Mouse (Mus musculus): Measurements from ENCODE around the gene Dap. TPM values are rescaled to one million over a fixed set of nuclear protein-coding genes. Genes with fewer than 3 reads are reported as not detected.

Dap gene
- polyA plus RNA-seq, 1 experiment from 2014 or later: 54.2 TPM

DNA sequence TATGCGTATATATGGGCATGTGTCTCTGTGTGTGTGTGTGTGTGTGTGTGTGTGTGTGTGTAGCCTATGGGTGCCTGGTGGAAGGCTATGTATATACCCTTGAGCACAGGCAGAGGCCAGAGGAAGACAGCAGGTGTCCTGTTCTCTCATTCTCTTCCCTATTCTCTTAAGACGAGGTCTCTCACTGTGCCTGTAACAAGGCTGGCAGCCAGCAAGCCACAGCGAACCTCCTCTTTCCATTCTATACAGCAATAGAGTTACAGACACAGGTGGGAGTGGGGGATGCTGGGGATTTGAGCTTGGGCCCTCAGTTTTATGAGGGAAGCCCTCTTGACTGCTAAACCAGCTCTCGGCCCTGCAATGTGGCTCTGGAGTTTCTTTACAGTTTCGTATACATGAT, 55.9 kb downstream of the Dap start:
- no peaks in the 10 kb centered on the region for H3K27me3 ChIP-seq (ENCODE audit: control insufficient read depth, insufficient read depth, low read depth, low read length)
- H3K9me3 ChIP-seq (replicated peaks; ENCODE audit: control insufficient read depth, low read length): no peaks in the 10 kb centered on the region
- WGBS (ENCODE audit: insufficient replicate concordance): 69% methylated on average over 5 of the region's 5 CpGs
- H3K4me2 ChIP-seq (ENCODE audit: low read depth, low read length): no peak overlapping the region
- no peaks in the 10 kb centered on the region for H3K36me3 ChIP-seq (ENCODE audit: control insufficient read depth, insufficient read depth)
- H3K27ac ChIP-seq (ENCODE audit: low read length): no peak overlapping the region
- H3K4me1 ChIP-seq (ENCODE audit: control insufficient read depth, low read depth, low read length): no peaks in the 10 kb centered on the region; the same call in 1 of the 2 replicates
- no peak overlapping the region for H3K9ac ChIP-seq (ENCODE audit: low read depth, low read length)
- no peak for ATAC-seq (ENCODE audit: low read depth)
- no peak overlapping the region for H3K4me3 ChIP-seq (ENCODE audit: low read depth, low read length)

DNA sequence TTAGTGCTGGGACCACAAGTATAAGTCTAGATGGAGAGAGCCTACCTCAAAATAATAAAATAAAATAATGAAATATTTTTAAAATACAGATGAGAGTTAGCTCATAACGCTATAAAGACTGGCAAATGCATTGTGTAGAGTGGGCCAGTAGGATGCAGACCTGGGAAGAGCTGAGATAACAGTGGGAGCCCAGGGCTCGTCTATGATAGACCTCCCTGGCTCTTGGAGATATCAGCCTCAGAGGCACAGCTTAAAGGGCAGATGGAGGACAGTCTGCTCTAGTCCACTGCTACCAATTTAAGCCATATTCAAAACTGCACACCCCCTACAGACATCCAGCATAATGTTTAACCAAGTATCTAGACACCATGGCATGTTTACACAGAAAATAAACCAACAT, 56.6 kb downstream of the Dap start:
- ATAC-seq (ENCODE audit: low read depth): 0 out of 2 replicates have a peak, but pooled peaks have one; percentile 21
- no peaks in the 10 kb centered on the region for H3K36me3 ChIP-seq (ENCODE audit: control insufficient read depth, insufficient read depth)
- H3K9ac ChIP-seq (ENCODE audit: low read depth, low read length): no peak overlapping the region
- WGBS (ENCODE audit: insufficient replicate concordance): 23% methylated on average over 2 of the region's 2 CpGs
- H3K9me3 ChIP-seq (replicated peaks; ENCODE audit: control insufficient read depth, low read length): no peaks in the 10 kb centered on the region
- no peaks in the 10 kb centered on the region for H3K27me3 ChIP-seq (ENCODE audit: control insufficient read depth, insufficient read depth, low read depth, low read length)
- H3K4me3 ChIP-seq (ENCODE audit: low read depth, low read length): no peak overlapping the region
- H3K4me1 ChIP-seq (ENCODE audit: control insufficient read depth, low read depth, low read length): no peaks in the 10 kb centered on the region; the same call in 1 of the 2 replicates
- no peak overlapping the region for H3K27ac ChIP-seq (ENCODE audit: low read length)
- H3K4me2 ChIP-seq (ENCODE audit: low read depth, low read length): no peak overlapping the region

DNA sequence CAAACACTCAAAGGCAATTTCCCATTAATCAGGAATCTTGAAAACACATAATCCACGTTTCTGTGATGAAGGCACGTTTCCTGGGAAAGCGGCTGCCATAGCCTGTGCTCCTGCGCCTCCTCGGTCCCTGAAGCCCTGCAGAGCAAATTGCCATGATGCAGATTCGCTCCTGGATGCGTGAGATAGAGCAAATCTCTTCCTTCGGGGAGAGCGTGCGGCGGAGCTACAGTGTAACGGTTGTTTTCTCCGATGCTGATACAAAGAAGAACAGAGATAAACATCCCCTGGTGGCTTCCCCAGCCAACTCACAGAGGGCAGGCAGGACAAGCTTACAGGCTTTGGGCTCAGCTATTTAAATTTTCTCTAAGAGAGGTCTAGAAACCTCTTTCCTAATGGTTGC, 57.7 kb downstream of the Dap start:
- 33% methylated on average over 13 of the region's 13 CpGs for WGBS (ENCODE audit: insufficient replicate concordance)
- Histone ChIP-seq H3K27ac (ENCODE audit: low read length) (no peak overlapping the region), H3K4me3 (ENCODE audit: low read depth, low read length) (no peak overlapping the region), H3K27me3 (ENCODE audit: control insufficient read depth, insufficient read depth, low read depth, low read length) (no peaks in the 10 kb centered on the region), H3K4me1 (ENCODE audit: control insufficient read depth, low read depth, low read length) (no peaks in the 10 kb centered on the region; the same call in 1 of the 2 replicates), H3K9ac (ENCODE audit: low read depth, low read length) (no peak overlapping the region), H3K4me2 (ENCODE audit: low read depth, low read length) (no peak overlapping the region), H3K9me3 (replicated peaks; ENCODE audit: control insufficient read depth, low read length) (no peaks in the 10 kb centered on the region), H3K36me3 (ENCODE audit: control insufficient read depth, insufficient read depth) (no peaks in the 10 kb centered on the region)
- ATAC-seq (ENCODE audit: low read depth): no peak

DNA sequence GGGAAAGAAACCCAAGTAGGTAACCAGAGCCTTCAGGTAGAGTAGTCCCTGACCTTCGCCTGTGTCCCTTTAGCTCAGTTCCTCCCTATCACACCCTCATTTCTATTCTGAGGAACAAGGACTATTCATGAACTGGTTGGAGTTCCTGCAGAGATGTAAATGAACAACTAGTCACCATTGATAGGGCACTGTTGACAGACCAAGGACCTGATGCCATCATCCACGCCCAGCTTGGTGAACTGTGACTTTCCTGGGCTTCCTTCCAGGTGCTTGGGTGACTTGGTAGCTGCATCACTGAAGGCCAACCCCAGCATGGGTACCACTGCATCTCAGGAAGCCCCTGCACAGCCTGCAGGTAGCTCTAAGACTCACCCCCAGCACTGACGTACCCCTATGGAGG, 58.2 kb downstream of the Dap start:
- Histone ChIP-seq H3K27me3 (ENCODE audit: control insufficient read depth, insufficient read depth, low read depth, low read length) (no peaks in the 10 kb centered on the region), H3K4me3 (ENCODE audit: low read depth, low read length) (no peak overlapping the region), H3K4me2 (ENCODE audit: low read depth, low read length) (no peak overlapping the region), H3K9ac (ENCODE audit: low read depth, low read length) (no peak overlapping the region), H3K27ac (ENCODE audit: low read length) (no peak overlapping the region), H3K36me3 (ENCODE audit: control insufficient read depth, insufficient read depth) (no peaks in the 10 kb centered on the region), H3K9me3 (replicated peaks; ENCODE audit: control insufficient read depth, low read length) (no peaks in the 10 kb centered on the region), H3K4me1 (ENCODE audit: control insufficient read depth, low read depth, low read length) (no peaks in the 10 kb centered on the region; the same call in 1 of the 2 replicates)
- no peak for ATAC-seq (ENCODE audit: low read depth)
- 43% methylated on average over 3 of the region's 3 CpGs for WGBS (ENCODE audit: insufficient replicate concordance)

DNA sequence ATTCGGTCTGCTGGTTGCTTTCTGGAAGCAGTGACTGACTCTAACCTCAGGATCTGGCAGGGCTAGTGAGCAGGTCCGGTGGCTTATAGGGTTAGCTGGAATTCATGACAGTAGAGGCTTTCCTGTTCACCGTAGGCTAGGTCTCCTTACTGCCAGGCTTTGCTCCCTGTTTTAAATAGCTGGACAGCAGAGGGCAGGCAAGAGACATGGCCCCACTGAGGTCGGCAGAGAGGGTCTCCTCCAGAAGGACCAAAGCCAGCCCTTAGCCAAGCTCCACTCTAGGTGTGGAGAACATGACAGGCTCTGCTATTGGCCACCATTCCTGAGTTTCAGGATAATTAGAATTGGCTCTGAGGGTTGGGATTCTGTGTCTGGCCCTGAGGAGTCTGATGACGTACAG, 60.0 kb downstream of the Dap start:
- Histone ChIP-seq H3K27me3 (ENCODE audit: control insufficient read depth, insufficient read depth, low read depth, low read length) (no peaks in the 10 kb centered on the region), H3K4me1 (ENCODE audit: control insufficient read depth, low read depth, low read length) (no peaks in the 10 kb centered on the region; the same call in 1 of the 2 replicates), H3K4me3 (ENCODE audit: low read depth, low read length) (no peak overlapping the region), H3K4me2 (ENCODE audit: low read depth, low read length) (no peak overlapping the region), H3K27ac (ENCODE audit: low read length) (no peak overlapping the region), H3K36me3 (ENCODE audit: control insufficient read depth, insufficient read depth) (no peaks in the 10 kb centered on the region), H3K9ac (ENCODE audit: low read depth, low read length) (no peak overlapping the region), H3K9me3 (replicated peaks; ENCODE audit: control insufficient read depth, low read length) (no peaks in the 10 kb centered on the region)
- 47% methylated on average over 5 of the region's 5 CpGs for WGBS (ENCODE audit: insufficient replicate concordance)
- ATAC-seq (ENCODE audit: low read depth): no peak

DNA sequence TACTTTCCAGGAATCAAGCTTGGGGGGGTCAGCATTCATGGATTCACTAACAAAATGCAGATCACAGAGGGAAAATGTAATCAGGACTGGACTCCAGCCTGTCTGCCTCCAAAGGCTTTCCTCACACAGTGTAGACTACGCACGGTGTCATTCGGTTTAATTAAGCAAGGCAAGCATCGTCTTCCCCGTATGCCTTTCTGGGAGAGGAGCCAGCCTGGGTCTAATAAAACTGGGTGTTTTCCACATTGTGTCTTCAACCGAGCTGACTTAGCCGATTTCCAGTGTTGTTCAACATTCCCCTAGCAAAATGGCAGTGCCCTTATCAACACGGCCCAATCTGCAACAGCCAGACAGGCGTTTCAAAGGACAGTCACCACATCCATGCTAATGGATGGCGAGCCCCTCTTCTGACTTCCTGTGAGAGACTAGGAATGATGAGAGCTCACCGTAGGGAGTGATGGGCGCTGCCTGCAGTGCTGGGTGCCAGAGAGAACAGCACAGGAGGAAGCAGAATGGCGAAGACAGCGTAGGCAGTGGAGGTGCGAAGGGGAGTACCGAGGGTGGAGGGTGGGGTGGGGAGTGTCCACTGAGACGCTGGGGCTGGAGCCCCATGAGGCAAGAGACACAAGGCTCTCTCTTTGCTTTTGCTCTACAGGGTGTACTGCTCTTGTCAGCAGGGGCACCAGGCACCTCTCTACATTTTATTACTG, 61.0 kb downstream of the Dap start:
- ATAC-seq (ENCODE audit: low read depth): no peak
- H3K36me3 ChIP-seq (ENCODE audit: control insufficient read depth, insufficient read depth): no peaks in the 10 kb centered on the region
- H3K9ac ChIP-seq (ENCODE audit: low read depth, low read length): no peak overlapping the region
- no peaks in the 10 kb centered on the region for H3K27me3 ChIP-seq (ENCODE audit: control insufficient read depth, insufficient read depth, low read depth, low read length)
- H3K9me3 ChIP-seq (replicated peaks; ENCODE audit: control insufficient read depth, low read length): no peaks in the 10 kb centered on the region
- H3K4me3 ChIP-seq (ENCODE audit: low read depth, low read length): no peak overlapping the region
- no peak overlapping the region for H3K27ac ChIP-seq (ENCODE audit: low read length)
- no peaks in the 10 kb centered on the region; the same call in 1 of the 2 replicates for H3K4me1 ChIP-seq (ENCODE audit: control insufficient read depth, low read depth, low read length)
- WGBS (ENCODE audit: insufficient replicate concordance): 62% methylated on average over 17 of the region's 17 CpGs
- no peak overlapping the region for H3K4me2 ChIP-seq (ENCODE audit: low read depth, low read length)

DNA sequence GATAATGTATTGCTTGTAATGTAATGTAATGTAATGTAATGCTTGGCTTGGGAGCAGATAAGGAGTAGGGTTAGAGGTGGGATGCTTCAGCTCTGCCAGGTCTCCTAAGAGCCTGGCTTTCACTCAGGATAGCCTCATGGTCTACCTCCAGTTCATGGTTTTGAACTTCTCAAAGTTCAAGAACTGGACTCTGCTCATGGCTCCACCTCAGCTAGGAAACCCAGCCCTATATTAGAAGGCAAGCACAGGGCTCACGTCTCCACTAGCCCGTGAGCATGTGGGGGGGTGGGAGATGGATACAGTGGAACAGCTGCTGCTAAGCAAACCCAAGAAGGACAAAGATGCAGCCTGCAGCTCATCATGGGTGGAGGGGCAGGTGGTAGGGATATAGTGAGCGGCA, 61.6 kb downstream of the Dap start:
- H3K27me3 ChIP-seq (ENCODE audit: control insufficient read depth, insufficient read depth, low read depth, low read length): no peaks in the 10 kb centered on the region
- no peaks in the 10 kb centered on the region for H3K36me3 ChIP-seq (ENCODE audit: control insufficient read depth, insufficient read depth)
- 70% methylated on average over 3 of the region's 3 CpGs for WGBS (ENCODE audit: insufficient replicate concordance)
- no peak overlapping the region for H3K4me2 ChIP-seq (ENCODE audit: low read depth, low read length)
- no peak overlapping the region for H3K9ac ChIP-seq (ENCODE audit: low read depth, low read length)
- no peaks in the 10 kb centered on the region; the same call in 1 of the 2 replicates for H3K4me1 ChIP-seq (ENCODE audit: control insufficient read depth, low read depth, low read length)
- no peak for ATAC-seq (ENCODE audit: low read depth)
- H3K27ac ChIP-seq (ENCODE audit: low read length): no peak overlapping the region
- no peak overlapping the region for H3K4me3 ChIP-seq (ENCODE audit: low read depth, low read length)
- no peaks in the 10 kb centered on the region for H3K9me3 ChIP-seq (replicated peaks; ENCODE audit: control insufficient read depth, low read length)

DNA sequence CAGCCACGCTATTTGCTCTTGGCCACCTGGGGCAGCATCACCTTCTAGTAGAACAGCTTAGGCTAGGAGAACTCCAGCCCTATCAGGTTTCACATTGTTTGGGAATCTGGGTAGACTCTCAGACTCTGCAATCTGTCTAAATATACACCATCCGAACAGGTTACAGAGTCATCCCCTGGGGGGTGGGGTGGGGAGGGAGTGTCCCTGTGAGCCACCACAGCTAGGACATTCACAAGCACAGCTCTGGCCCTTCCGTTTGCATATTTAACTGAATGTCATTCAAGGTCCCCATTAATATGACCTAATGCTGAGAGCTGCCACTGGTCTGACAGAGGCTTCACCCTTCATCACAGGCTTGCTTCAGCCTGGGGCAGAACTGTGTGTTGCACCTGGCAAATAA, 68.5 kb downstream of the Dap start:
- WGBS (ENCODE audit: insufficient replicate concordance): 21% methylated on average over 3 of the region's 3 CpGs
- Histone ChIP-seq H3K27ac (ENCODE audit: low read length) (no peak overlapping the region), H3K27me3 (ENCODE audit: control insufficient read depth, insufficient read depth, low read depth, low read length) (peaks cover 12% of the 10 kb centered on the region), H3K4me3 (ENCODE audit: low read depth, low read length) (no peak overlapping the region), H3K4me2 (ENCODE audit: low read depth, low read length) (no peak overlapping the region), H3K36me3 (ENCODE audit: control insufficient read depth, insufficient read depth) (no peaks in the 10 kb centered on the region), H3K9ac (ENCODE audit: low read depth, low read length) (no peak overlapping the region), H3K9me3 (replicated peaks; ENCODE audit: control insufficient read depth, low read length) (no peaks in the 10 kb centered on the region), H3K4me1 (ENCODE audit: control insufficient read depth, low read depth, low read length) (no peaks in the 10 kb centered on the region)
- ATAC-seq (ENCODE audit: low read depth): no peak

DNA sequence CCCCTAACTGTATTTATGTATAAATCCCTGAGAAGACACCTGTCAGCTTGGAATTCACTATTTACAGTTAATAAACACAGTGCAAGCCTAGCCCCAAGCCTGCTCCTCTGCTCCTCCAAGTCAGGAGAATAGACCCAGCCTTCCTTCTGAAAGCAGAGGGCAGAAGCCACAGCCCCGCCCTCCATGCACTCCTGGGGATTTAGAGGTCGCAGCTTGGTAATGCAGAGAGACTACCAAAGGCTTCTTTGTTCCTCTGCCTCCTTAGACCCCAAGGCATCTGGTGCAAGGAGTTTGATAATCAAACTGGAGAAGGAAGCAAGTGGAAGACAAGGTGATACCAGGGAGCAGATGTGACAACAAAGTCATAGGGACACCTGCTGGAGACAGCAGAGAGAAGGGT, 70.2 kb downstream of the Dap start:
- WGBS (ENCODE audit: insufficient replicate concordance): 16% methylated on average over 2 of the region's 2 CpGs
- Histone ChIP-seq H3K4me1 (ENCODE audit: control insufficient read depth, low read depth, low read length) (no peaks in the 10 kb centered on the region), H3K36me3 (ENCODE audit: control insufficient read depth, insufficient read depth) (no peaks in the 10 kb centered on the region), H3K27ac (ENCODE audit: low read length) (no peak overlapping the region), H3K4me2 (ENCODE audit: low read depth, low read length) (no peak overlapping the region), H3K9ac (ENCODE audit: low read depth, low read length) (no peak overlapping the region), H3K4me3 (ENCODE audit: low read depth, low read length) (no peak overlapping the region), H3K27me3 (ENCODE audit: control insufficient read depth, insufficient read depth, low read depth, low read length) (peaks cover 17% of the 10 kb centered on the region), H3K9me3 (replicated peaks; ENCODE audit: control insufficient read depth, low read length) (no peaks in the 10 kb centered on the region)
- no peak for ATAC-seq (ENCODE audit: low read depth)
